Mouse (Mus musculus): ENCODE data around the gene Nudt12. TPM values are rescaled to one million over a fixed set of nuclear protein-coding genes. Genes with fewer than 3 reads are reported as not detected.

The Nudt12 gene
- polyA plus RNA-seq (2015; fragmentation: Nextera tagmentation; extraction: Ambion mirVana): 3.1 and 3.8 TPM in 2 replicates

GRCm38 (mm10) chr17:59013091-59013459 lies at the start of gene Nudt12:
Gene Nudt12, minus strand, starts transcription at chr17:59013372.

GRCm38 (mm10) chr17:58991275-58991674 lies 21.9 kb downstream of the Nudt12 start, which contains the start of gene Pdzph1:
Gene Pdzph1, minus strand, starts transcription at chr17:58991375.

Other genes with a start within 250 kb of the Nudt12 start
- gene Pdzph1, start 22.0 kb downstream of the Nudt12 start, polyA plus RNA-seq (2015; fragmentation: Nextera tagmentation; extraction: Ambion mirVana): 0.73 and 1.1 TPM in 2 replicates